Mouse (Mus musculus) NIH3T3 (cell line): Measurements from ENCODE around the gene Coro6.

ENCODE experiments used
- DNase-seq: peaks from one replicate; pipeline ENCODE4 v3.0.0-alpha.2; 2012; ENCODE audit warnings: low read depth

Coro6 gene

DNA sequence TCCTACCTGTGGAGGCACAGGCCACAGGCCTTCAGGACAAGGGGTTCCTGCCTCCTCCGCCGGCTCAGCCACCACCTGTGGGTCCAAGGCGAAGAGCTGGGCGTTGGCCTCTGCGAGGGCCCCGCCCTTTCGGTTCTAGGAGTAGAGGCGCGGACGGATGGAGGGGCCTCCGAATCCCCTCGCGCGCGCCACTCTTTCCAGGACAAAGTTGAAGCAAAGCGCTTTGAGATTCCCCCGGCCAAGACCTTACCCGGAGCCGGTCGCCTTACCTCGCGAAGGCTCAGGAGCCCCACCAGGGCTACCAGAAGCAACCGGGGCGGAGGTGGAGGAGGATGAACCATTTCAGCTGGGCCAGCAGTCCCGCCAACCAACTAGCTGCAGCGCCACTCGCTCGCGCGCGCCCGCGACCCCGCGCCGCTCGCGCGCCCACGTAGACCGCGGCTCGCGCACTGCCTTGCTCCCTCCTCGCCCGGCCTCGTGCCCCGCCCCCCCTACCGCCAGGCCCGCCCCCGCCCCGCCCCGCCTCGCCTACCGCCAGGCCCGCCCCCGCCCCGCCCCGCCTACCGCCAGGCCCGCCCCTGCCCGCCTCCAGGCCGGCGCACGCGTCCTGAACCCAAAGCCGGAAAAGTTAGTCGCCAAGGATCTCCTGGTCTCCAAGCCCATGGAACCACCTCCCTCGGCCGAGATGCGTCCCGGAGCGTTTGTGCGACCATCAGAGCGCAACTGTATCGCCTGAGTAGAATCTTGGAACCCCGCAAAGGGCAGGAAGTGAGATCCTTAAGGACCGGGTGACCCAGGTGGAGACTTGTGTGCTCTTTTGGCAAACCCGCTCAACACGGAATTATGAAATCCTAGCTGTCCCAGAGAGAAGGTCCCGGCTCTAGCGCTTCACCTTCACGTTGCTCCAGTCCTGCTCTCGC lies 50.9 kb downstream of the Coro6 start:
- DNase-seq = peak; percentile 95

DNA sequence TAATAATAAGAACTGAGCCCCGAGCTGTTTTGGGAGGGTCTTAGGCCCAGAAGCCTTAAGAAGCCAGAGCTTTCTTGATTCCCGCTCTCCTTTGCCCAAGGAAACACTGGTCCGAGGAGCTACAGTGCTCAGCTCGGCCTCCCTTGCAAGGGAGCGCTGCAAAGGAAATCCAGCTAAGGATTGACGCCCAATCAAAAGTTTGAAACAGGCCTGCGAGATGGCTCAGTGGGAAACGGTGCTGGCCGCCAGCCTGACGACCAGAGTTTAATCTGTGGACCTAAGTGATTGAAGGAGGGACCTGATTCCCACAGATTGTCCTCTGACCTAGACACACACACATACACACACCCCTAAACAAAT lies 51.6 kb downstream of the Coro6 start:
- DNase-seq = peak; percentile 76

DNA sequence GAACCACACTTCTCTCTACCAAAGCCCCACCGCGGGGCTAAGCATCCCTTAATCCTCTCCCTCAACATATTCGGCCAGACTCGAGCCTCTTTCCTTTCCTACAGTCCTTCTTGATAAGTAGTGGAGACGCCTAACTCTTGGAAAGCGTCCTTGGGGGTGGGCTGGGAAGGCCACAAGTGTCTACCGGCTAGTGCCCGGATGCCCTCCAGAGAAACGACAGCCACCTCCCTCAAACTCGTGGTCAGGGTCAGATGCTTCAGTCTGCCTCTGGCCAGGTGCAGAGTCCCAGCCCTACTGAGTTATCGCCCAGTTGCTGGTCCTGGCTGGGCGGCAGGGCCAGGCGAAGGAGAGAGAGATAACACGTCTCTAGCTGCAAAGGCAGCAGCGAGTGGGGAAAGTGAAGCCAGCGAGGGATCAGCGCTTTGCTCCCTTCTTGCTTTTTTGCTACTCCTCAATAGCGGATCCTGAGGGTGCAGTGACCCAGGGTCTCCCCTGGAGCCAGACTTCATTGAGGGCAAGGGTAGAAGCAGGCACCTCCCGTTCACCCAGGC lies 52.1 kb downstream of the Coro6 start:
- DNase-seq = peak; percentile 25

DNA sequence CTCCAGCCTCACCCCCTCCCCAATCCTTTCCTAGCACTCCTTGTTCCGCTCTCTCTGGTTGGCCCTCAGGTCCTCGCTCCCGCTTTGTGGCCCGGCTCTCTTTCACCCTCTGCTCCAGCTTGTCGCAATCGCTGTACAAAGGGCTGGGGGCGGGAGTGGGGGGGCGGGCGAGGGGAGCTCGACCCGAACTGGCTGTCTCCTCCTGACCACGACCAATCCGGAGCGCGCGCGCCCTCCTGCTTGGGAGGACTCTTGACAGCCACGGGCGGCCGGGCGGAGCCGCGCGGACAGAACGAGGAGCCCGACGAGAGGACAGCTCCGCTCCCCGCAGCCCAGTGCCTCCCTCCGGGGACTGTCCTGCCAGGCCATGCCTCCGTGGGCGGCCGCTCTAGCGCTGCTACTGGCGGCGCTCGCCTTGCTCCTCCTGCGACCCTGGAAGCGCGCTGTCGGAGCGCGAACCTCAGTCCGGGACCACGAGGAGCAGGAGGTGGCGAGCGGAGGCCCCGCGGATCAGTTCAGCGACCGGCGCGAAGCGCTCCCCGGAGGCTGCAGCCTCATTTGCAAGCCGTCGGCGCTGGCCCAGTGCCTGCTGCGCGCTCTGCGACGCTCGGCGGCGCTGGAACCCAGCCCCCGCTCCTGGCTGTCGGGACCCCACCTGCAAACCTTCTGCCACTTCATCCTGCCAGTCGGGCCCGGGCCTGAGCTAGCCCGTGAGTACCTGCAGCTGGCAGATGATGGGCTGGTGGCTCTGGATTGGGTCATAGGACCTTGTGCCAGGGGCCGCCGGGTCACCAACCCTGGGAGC lies 52.8 kb downstream of the Coro6 start, which contains the start of gene Abhd15:
Abhd15 (plus strand) TSS at position 290 of the 805 bp plus-strand sequence.
- DNase-seq = peak; percentile 52

DNA sequence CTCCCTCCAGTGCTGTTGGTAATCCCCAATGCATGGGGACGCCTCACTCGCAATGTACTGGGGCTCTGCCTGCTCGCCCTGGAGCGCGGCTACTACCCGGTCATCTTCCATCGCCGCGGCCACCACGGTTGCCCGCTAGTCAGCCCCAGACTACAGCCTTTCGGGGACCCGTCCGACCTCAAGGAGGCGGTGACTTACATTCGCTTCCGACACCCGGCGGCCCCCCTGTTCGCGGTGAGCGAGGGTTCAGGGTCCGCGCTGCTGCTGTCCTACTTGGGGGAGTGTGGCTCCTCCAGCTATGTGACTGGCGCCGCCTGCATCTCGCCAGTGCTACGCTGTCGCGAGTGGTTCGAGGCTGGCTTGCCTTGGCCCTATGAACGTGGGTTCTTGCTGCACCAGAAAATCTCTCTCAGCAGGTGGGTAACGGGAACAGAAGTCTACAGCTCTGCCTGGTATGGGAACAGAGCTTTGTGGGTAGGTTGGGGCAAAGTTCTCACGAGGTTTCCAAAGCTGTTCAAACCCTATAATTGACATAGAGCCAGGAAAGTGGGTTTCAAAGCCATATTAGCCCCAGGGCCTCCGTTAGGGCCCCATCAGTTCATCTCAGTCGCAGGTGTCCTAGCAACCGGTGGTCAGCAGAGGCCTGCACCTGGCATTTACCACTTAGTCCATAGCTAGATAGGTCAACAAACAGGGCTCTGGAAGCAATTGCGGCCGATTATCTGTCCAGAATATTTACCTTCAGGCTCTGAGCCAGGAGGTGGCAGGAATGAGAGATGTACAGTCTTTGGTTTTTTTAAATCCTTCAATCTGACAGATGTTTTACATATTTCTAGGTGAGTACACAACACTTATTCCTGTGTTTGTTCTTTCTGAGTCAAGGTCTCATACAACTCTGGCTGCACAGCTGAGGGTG lies 53.7 kb downstream of the Coro6 start, which contains the start of gene Trp53i13:
Trp53i13 (minus strand) TSS at position 344 of the 916 bp plus-strand sequence.
- DNase-seq = no peak

DNA sequence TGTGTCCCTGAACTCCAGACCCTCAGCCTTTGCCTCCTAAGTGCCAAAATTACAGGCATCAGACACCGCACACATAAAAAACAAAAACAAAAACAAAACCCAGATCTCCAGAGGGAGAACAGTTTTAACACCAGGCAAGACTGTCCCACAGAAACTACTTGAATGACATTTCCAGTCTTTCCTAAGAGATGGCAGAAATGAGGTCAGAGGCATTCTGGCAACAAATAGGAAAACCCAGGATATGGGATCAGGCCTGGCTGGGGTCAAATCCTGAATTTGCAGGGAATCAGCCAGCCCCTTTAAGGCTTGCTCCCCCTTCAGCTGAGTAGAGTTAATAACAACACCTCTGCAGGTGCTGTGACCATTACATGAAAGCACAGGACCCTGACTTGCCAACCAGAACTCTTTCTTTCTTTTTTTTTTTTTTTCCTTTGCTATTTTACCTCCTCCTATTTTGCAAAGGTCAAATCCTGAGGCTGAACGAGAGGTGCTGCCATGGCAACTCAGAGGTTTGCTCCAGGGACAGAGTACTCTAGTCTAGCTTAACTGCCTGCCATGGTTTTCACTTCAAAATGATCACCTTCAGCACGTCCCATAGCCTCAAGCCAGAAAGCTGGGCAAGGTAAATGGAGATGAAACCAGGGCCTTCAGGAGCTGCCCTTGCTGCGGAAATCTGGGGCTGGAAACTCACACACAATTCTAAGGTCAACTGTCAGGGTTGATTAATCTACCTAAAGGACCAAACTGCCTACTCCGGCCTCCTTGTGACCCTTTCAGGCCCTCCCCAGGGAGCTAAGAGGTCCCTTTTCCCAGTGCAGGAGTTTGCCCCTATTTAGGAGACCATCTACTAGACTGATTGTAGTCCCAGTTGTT lies 54.6 kb downstream of the Coro6 start:
- no peak for DNase-seq

DNA sequence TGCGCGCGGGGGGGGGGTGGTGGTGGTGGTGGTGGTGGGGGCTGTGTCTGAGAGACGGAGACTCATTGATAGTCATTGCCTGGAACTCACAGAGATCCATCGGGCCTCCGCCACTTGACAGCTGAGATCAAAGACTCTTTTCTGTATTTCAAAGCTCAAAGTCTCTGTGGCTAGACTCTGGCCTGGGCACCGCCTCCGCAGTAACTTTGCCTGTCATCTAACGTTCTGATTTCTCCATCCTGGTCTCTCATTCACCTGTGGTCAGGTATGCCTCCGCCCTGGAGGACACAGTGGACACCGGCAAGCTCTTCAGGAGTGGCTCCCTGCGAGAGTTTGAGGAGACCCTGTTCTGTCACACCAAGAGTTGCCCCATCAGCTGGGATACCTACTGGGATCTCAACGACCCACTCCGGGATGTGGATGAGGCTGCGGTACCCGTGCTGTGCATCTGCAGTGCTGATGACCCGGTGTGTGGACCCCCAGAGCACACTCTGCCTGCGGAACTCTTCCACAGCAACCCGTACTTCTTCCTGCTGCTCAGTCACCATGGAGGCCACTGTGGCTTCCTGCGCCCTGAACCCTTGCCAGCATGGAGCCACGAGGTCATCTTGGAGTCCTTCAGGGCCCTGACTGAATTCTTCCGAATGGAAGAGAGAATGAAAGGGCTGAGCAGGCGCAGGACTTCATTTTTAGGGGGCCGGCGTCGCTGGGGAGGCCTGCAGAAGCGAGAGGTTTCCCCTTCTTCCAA lies 56.0 kb downstream of the Coro6 start:
- DNase-seq = no peak

DNA sequence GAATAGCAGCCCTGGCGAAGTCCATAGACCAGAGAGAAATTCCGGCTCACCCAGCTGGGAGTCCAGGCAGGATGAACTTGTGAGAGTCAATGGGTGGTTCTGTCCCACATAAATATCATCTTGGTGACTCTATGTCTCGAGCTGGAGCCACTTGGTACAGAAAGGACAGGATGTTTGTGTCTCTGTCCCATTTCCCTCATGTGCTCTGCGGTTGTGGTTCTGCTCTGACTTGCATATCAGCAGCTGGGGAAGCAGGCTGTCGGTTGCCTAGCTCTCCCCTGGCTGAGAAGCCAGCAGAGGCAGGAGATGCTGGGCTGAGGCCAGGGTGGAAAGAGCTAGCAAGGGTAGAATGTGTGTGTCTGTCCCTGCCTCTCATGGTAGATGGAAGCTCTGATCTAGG lies 56.8 kb downstream of the Coro6 start, which contains the start of gene Gm10392:
Gm10392 (minus strand) TSS at position 156 of the 400 bp plus-strand sequence.
- no peak for DNase-seq
